Mouse (Mus musculus) CH12.LX (cell line): ENCODE measurements around the gene Inpp5b. TPM values are rescaled to one million over a fixed set of nuclear protein-coding genes. Genes with fewer than 3 reads are reported as not detected.

Experiments used
- DNase-seq: peaks from one replicate; pipeline ENCODE4 v3.0.0-alpha.2; 2013; ENCODE audit errors: extremely low read depth
- H3K27ac ChIP-seq: 2 replicates; pipeline ENCODE4 v1.5.1; 2012; ENCODE audit warnings: low read depth, mild to moderate bottlenecking, control low read depth, moderate library complexity; ENCODE audit not compliant: insufficient read depth
- H3K27me3 ChIP-seq: replicated peaks from 2 replicates; pipeline ENCODE3; 2012; ENCODE audit warnings: inconsistent platforms
- H3K36me3 ChIP-seq, 2 experiments: replicated peaks in 1 of 2; 2 replicates each; pipeline versions ENCODE3 to v1.6.1; 2012; ENCODE audit warnings: inconsistent platforms in 1 of 2, low read length in 1 of 2, mild to moderate bottlenecking in 1 of 2, mixed read lengths in 1 of 2, moderate library complexity in 1 of 2; ENCODE audit not compliant: control insufficient read depth in 1 of 2, insufficient read depth in 1 of 2
- H3K4me1 ChIP-seq, 2 experiments: 2 replicates each; pipeline ENCODE4 v1.6.1; 2012; ENCODE audit warnings: inconsistent platforms in 1 of 2, moderate library complexity in 1 of 2; ENCODE audit not compliant: insufficient read depth in 2 of 2, control insufficient read depth in 1 of 2
- H3K4me2 ChIP-seq: 2 replicates; pipeline ENCODE4 v1.6.1; 2012; ENCODE audit warnings: low read depth, mild to moderate bottlenecking, control low read depth; ENCODE audit not compliant: poor library complexity, insufficient read depth, severe bottlenecking
- H3K4me3 ChIP-seq, 3 experiments: fragments of 150-350 bp in 1 of 3; sonication (generic) in 1 of 3; replicated peaks in 1 of 3; 2 replicates each; pipeline versions ENCODE3 to v1.5.1; 2011 to 2012; ENCODE audit warnings: low read depth in 2 of 3, low read length in 2 of 3, mild to moderate bottlenecking in 2 of 3, moderate library complexity in 2 of 3, control low read depth in 1 of 3, improper control_type of control experiment in 1 of 3, inconsistent platforms in 1 of 3, mixed read lengths in 1 of 3; ENCODE audit not compliant: poor library complexity in 1 of 3
- H3K79me2 ChIP-seq: replicated peaks from 2 replicates; pipeline ENCODE4 v1.6.1; 2012; ENCODE audit warnings: mild to moderate bottlenecking, moderate library complexity; ENCODE audit not compliant: control insufficient read depth, poor library complexity, insufficient read depth, severe bottlenecking; ENCODE audit errors: extremely low read depth
- H3K9ac ChIP-seq: 2 replicates; pipeline ENCODE4 v1.6.1; 2012; ENCODE audit warnings: low read depth, mild to moderate bottlenecking, control low read depth, moderate library complexity; ENCODE audit not compliant: insufficient read depth
- H3K9me3 ChIP-seq: replicated peaks from 2 replicates; pipeline ENCODE3; 2012; ENCODE audit warnings: low read length, inconsistent platforms, mixed read lengths
- CHD1 ChIP-seq: IDR thresholded peaks from 2 replicates; pipeline ENCODE4 v1.6.1; 2012; ENCODE audit warnings: low read depth, low read length, improper control_type of control experiment, inconsistent platforms
- CHD2 ChIP-seq: IDR thresholded peaks from 2 replicates; pipeline ENCODE4 v1.6.1; 2011; ENCODE audit warnings: low read length, improper control_type of control experiment
- E2F4 ChIP-seq: IDR thresholded peaks from 2 replicates; pipeline ENCODE4 v1.6.1; 2011; ENCODE audit warnings: low read depth, low read length, improper control_type of control experiment; ENCODE audit not compliant: insufficient replicate concordance
- ETS1 ChIP-seq: conservative IDR thresholded peaks from 2 replicates; pipeline ENCODE4 v1.6.1; 2012; ENCODE audit warnings: low read depth, mild to moderate bottlenecking, inconsistent platforms, low read length, improper control_type of control experiment, moderate library complexity
- IRF4 ChIP-seq: IDR thresholded peaks from 2 replicates; pipeline ENCODE4 v1.6.1; 2014; ENCODE audit warnings: low read depth, mild to moderate bottlenecking, inconsistent platforms, low read length, improper control_type of control experiment
- JUN ChIP-seq: IDR thresholded peaks from 2 replicates; pipeline ENCODE4 v1.6.1; 2011; ENCODE audit warnings: low read depth, mild to moderate bottlenecking, low read length, improper control_type of control experiment, moderate library complexity; ENCODE audit not compliant: insufficient read depth
- JUND ChIP-seq: conservative IDR thresholded peaks from 2 replicates; pipeline ENCODE4 v1.6.1; 2011; ENCODE audit warnings: low read depth, low read length, improper control_type of control experiment
- KAT2A ChIP-seq: IDR thresholded peaks from 2 replicates; pipeline ENCODE4 v1.6.1; 2012; ENCODE audit warnings: low read length, improper control_type of control experiment, inconsistent platforms; ENCODE audit not compliant: insufficient replicate concordance
- MAX ChIP-seq: IDR thresholded peaks from 2 replicates; pipeline ENCODE4 v1.6.1; 2011; ENCODE audit warnings: low read length, improper control_type of control experiment
- MAZ ChIP-seq: IDR thresholded peaks from 2 replicates; pipeline ENCODE4 v1.6.1; 2012; ENCODE audit warnings: low read depth, mild to moderate bottlenecking, inconsistent platforms, low read length, improper control_type of control experiment, moderate library complexity
- MYC ChIP-seq: IDR thresholded peaks from 2 replicates; pipeline ENCODE4 v1.6.1; 2011; ENCODE audit warnings: low read depth, mild to moderate bottlenecking, improper control_type of control experiment, low read length
- NELFE ChIP-seq: IDR thresholded peaks from 2 replicates; pipeline ENCODE4 v1.6.1; 2011; ENCODE audit warnings: low read depth, low read length, improper control_type of control experiment
- NRF1 ChIP-seq: IDR thresholded peaks from 2 replicates; pipeline ENCODE4 v1.6.1; 2014; ENCODE audit warnings: low read depth, mild to moderate bottlenecking, inconsistent platforms, low read length, improper control_type of control experiment, moderate library complexity
- POLR2AphosphoS2 ChIP-seq: IDR thresholded peaks from 2 replicates; pipeline ENCODE4 v1.6.1; 2011; ENCODE audit warnings: low read depth, low read length, improper control_type of control experiment
- RAD21 ChIP-seq: IDR thresholded peaks from 2 replicates; pipeline ENCODE4 v1.6.1; 2011; ENCODE audit warnings: low read depth, mild to moderate bottlenecking, low read length, improper control_type of control experiment, moderate library complexity
- SIN3A ChIP-seq: IDR thresholded peaks from 2 replicates; pipeline ENCODE4 v1.6.1; 2012; ENCODE audit warnings: low read length, improper control_type of control experiment, inconsistent platforms
- SMC3 ChIP-seq: IDR thresholded peaks from 2 replicates; pipeline ENCODE4 v1.6.1; 2011; ENCODE audit warnings: low read depth, low read length, improper control_type of control experiment
- TBP ChIP-seq: conservative IDR thresholded peaks from 2 replicates; pipeline ENCODE4 v1.6.1; 2011; ENCODE audit warnings: low read depth, low read length, improper control_type of control experiment
- TCF12 ChIP-seq: IDR thresholded peaks from 2 replicates; pipeline ENCODE4 v1.6.1; 2014; ENCODE audit warnings: low read depth, mild to moderate bottlenecking, inconsistent platforms, low read length, improper control_type of control experiment
- USF1 ChIP-seq: IDR thresholded peaks from 2 replicates; pipeline ENCODE4 v1.6.1; 2014; ENCODE audit warnings: low read depth, mild to moderate bottlenecking, inconsistent platforms, low read length, improper control_type of control experiment
- ZC3H11A ChIP-seq: IDR thresholded peaks from 2 replicates; pipeline ENCODE4 v1.6.1; 2012; ENCODE audit warnings: low read depth, mild to moderate bottlenecking, inconsistent platforms, low read length, improper control_type of control experiment
- ZKSCAN1 ChIP-seq: IDR thresholded peaks from 2 replicates; pipeline ENCODE4 v1.6.1; 2012; ENCODE audit warnings: low read depth, inconsistent platforms, low read length, improper control_type of control experiment, borderline replicate concordance
- ZMIZ1 ChIP-seq: IDR thresholded peaks from 2 replicates; pipeline ENCODE4 v1.6.1; 2012; ENCODE audit warnings: low read depth, mild to moderate bottlenecking, inconsistent platforms, low read length, improper control_type of control experiment
- dilution Hi-C: fragments of 300-500 bp; cut with MboI; formaldehyde crosslinking; loops from 2 replicates; pipeline ENCODE4 v1.14.3; 2020; ENCODE audit warnings: low sequenced_read_pairs; ENCODE audit not compliant: extremely low pct_unique_long_range_greater_than_20kb, extremely low pct_ligation_motif_present
- in situ Hi-C: fragments of 300-500 bp; cut with MboI; formaldehyde crosslinking; loops from 3 replicates; pipeline ENCODE4 v1.14.3; 2019; ENCODE audit warnings: low sequenced_read_pairs, low pct_ligation_motif_present, low pct_unique_long_range_greater_than_20kb, mixed read lengths
- polyA plus RNA-seq: library from polyadenylated mRNA; unstranded; fragments of >175 nt; gene quantifications from 2 replicates; pipeline ENCODE4 v1.2.1, GENCODE M21; 2012; ENCODE audit warnings: low read depth; ENCODE audit not compliant: insufficient read length
- total RNA-seq, 2 experiments: library from RNA; depleted of rRNA; stranded (reverse); fragments of 300-350 nt in 1 of 2; fragments of >200 nt in 1 of 2; gene quantifications; 2 replicates each; pipeline ENCODE4 v1.2.3; 2012 to 2014

Inpp5b gene
- total and polyA plus RNA-seq, 3 experiments: 25.6 to 34.0 (median 26.2) TPM

GRCm38 (mm10) chr4:124701916-124702315 lies 39.7 kb upstream of the Inpp5b start:
- in situ Hi-C loops (loop anchor here (10.0 kb wide), 1 partner anchor 363 kb away; the partner anchor contains the start of genes Dnali1 and Snip1), dilution Hi-C loops (no loop called here)
- peak overlapping the region; percentile 22; the same call in 1 of the 2 replicates for H3K9ac ChIP-seq
- H3K27ac ChIP-seq: no peak overlapping the region
- no peaks in the 10 kb centered on the region for H3K27me3 ChIP-seq
- DNase-seq: no peak
- no peak for TF ChIP-seq SMC3
- TF ChIP-seq MAX: no peak
- TF ChIP-seq SIN3A: no peak
- no peak for TF ChIP-seq E2F4
- no peak for TF ChIP-seq IRF4
- TF ChIP-seq ETS1: no peak
- TF ChIP-seq ZMIZ1: no peak
- no peak for TF ChIP-seq MYC
- TF ChIP-seq RAD21: no peak
- TF ChIP-seq ZKSCAN1: no peak
- TF ChIP-seq NRF1: no peak
- TF ChIP-seq JUN: no peak
- no peak for TF ChIP-seq NELFE
- H3K4me1 ChIP-seq: peaks cover 26 to 52% of the 10 kb centered on the region in 2 experiments
- H3K4me2 ChIP-seq: peak overlapping the region; percentile 83
- peak overlapping the region in 2 of 3 experiments; percentile 79 for H3K4me3 ChIP-seq
- H3K36me3 ChIP-seq: peaks cover 9 to 14% of the 10 kb centered on the region in 2 experiments
- peaks cover 19% of the 10 kb centered on the region for H3K79me2 ChIP-seq
- H3K9me3 ChIP-seq: peaks cover 2% of the 10 kb centered on the region

GRCm38 (mm10) chr4:124703406-124703805 lies 38.2 kb upstream of the Inpp5b start:
- TF ChIP-seq KAT2A (no peak), POLR2AphosphoS2 (no peak), NRF1 (no peak), IRF4 (no peak), JUND (no peak), MAX (no peak), TBP (no peak), CHD1 (no peak), RAD21 (no peak), SMC3 (no peak), MAZ (no peak), TCF12 (no peak), NELFE (no peak), CHD2 (no peak), USF1 (no peak), ZC3H11A (no peak)
- Histone ChIP-seq H3K9ac (peak overlapping the region; percentile 7; the same call in 1 of the 2 replicates), H3K27ac (peak overlapping the region; percentile 32), H3K4me2 (peak overlapping the region; percentile 42; the same call in 1 of the 2 replicates), H3K4me3 (peak overlapping the region in 2 of 3 experiments; percentile 11 to 19), H3K4me1 (peaks cover 37 to 60% of the 10 kb centered on the region in 2 experiments), H3K27me3 (no peaks in the 10 kb centered on the region), H3K36me3 (peaks cover 17 to 21% of the 10 kb centered on the region in 2 experiments), H3K79me2 (peaks cover 19% of the 10 kb centered on the region), H3K9me3 (peaks cover 2% of the 10 kb centered on the region)
- dilution Hi-C loops (no loop called here), in situ Hi-C loops (loop anchor here (10.0 kb wide), 1 partner anchor 361 kb away; the partner anchor contains the start of genes Dnali1 and Snip1)
- no peak for DNase-seq
